Mouse (Mus musculus) cerebral cortex, adult 2 months (tissue): ENCODE data around the gene Gsg1l.

Experiments used
- WGBS: fragments of 180-500 bp; shearing (Covaris S2); methylation state at CpG from one replicate; pipeline ENCODE4 v1.1.7; 2018; 5-methylcytosine and 5-hydroxymethylcytosine counted together

Gene Gsg1l

DNA sequence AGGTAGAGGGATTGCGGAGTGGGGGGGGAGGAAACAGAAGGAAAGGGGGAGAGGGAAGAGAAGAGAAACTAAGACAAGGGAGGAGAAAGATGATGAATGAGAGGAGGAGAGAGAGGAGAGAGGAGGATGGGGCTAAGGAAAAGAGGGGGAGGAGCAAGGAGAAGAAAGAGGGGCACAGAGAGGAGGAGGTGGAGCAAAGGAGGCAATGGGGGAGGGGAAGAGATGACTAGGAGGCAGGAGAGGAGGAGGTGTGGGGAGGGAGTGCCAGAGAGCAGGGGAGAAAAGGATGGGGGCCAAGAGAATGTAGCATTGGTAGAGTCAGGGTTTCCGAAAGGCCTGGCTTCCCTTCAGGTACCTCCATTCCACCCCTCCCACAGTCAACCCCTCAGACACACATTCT lies 147.9 kb downstream of the Gsg1l start:
- WGBS = 50% methylated on average over 2 of the region's 2 CpGs

DNA sequence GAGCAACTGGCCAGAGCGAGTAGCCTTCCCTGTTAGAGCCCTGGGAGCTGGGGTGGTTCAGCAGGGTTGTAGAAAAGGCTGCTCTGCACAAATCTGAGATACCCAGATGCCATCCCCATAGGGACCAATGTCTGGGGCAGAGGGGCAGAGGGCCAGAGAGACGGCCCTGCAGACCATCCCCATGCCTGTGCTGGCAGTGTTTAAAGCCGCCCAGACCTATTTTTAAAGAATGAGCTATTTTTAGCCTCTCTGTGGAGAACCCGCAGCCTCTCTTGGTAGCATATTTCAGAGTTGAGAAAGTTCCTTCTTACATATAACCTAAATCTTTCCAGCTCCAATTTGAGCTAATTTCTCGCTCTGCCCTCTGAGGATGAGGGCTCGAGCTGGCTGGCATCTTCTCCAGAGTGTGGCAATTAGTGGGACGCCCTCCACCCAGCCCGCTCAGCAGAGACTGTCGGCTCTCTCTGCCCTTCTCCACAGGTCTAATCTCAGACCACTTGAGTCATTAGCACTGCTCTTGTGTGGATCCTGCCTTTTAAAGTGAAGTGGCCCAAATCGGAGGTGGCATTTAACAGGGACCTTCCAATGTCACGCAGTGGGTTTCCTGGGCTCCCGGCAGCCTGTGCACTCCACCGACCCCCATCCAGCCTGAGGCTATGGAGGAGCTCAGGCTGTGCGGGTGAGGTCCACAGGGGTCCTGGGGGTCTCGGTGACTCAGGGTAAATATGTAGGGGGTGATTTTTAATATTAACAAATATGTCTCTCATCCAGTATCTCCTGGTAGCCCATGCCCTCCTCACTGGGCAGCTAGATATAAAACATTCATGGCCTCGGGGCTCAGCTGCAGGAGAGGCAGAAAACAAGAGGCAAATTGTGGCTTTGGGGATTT lies 148.6 kb downstream of the Gsg1l start:
- 21% methylated on average over 16 of the region's 16 CpGs for WGBS

GRCm38 (mm10) chr7:125931602-125932001 lies 150.6 kb downstream of the Gsg1l start:
- 69% methylated on average over 5 of the region's 5 CpGs for WGBS

- WGBS = 88% methylated on average over 5 of the region's 5 CpGs
These were observed 158.2 kb downstream of the Gsg1l start for GRCm38 (mm10) chr7:125924044-125924443.

- 76% methylated on average over 5 of the region's 5 CpGs for WGBS
These were observed 161.4 kb downstream of the Gsg1l start for GRCm38 (mm10) chr7:125920801-125921200.

GRCm38 (mm10) chr7:125900386-125901161 lies 181.6 kb downstream of the Gsg1l start:
- WGBS = 35% methylated on average over 13 of the region's 13 CpGs

DNA sequence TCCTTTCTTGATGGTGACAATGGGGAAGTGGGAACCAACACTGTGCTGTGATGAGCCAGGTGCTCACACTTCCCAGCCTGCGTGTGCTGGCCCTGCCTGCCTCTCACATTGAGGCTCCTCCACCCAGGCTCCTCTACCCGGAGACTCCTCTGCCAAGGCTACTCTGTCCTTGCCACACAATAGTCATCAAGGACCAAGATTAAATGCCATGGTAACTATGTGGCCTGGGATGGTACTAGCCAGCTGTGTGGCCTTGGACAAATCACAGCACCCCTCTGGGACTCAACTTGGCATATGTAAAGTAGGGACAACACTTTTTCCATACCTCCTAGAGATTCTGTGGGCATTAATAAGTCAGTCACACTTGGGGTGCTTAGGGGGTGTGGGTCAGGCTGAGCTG lies 182.3 kb downstream of the Gsg1l start:
- WGBS = 43% methylated on average over 2 of the region's 2 CpGs

DNA sequence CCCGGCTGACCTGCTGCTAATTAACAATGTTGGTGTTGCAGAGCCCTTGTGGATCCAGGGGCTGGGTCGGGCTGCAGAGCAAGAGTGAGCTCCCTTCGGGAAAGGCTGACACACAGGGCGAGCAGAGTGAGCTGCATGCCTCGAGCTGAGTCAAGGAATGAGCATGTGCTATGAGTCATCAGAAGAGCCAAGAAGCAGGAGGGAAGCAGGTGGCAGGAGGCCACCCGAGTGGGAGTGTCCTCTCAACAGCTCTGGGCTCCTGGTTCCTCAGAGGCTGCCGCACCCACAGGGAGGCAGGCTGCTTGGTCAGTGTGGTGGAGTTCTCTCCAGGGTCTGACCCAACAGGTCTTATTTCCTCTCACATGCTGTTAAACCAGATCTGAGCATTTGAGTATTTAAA lies 183.2 kb downstream of the Gsg1l start:
- WGBS = 39% methylated on average over 7 of the region's 7 CpGs

GRCm38 (mm10) chr7:125897059-125897458 lies 185.2 kb downstream of the Gsg1l start:
- WGBS = 62% methylated on average over 4 of the region's 4 CpGs

GRCm38 (mm10) chr7:125893621-125894020 lies 188.6 kb downstream of the Gsg1l start:
- 94% methylated on average over 5 of the region's 5 CpGs for WGBS

DNA sequence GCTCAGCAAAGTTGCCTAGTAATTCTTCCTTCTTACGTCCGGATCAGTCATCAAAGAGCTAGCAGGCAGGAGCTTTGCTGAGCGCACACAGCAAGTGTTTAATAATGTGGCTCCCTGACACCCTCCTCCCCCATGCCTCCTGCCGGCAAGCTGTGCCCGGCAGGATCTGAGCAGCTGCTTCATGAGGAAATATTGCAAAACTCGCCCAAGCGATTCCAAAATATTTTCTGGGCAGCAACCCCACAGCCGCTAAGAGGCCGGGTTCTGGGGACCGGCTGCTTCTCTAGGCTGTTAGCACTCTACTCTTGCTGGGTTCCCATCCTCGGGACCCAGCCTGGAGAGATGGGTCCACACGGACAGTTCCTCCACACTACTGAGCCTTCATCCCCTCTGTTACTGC lies 193.8 kb downstream of the Gsg1l start:
- WGBS = 28% methylated on average over 12 of the region's 12 CpGs

DNA sequence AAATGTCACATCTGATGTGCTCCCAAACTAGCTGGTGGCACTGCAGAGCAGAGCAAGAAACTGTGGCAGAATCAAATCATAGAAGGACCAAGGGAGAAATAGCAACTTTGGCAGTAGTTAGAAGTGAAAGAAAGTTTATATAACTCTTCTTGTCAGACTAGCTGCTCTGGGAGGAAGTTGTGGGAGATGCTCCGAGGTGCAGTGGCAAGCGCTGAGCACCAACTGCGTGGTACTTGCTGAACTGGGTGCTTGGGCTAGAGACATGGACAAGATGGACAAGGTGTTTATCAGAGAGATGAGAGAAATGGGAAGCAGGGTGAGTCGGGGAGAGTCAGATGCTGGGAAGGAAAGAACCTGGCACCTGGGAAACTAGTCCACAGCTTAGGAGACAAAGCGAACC lies 194.4 kb downstream of the Gsg1l start:
- WGBS = 59% methylated on average over 5 of the region's 5 CpGs

DNA sequence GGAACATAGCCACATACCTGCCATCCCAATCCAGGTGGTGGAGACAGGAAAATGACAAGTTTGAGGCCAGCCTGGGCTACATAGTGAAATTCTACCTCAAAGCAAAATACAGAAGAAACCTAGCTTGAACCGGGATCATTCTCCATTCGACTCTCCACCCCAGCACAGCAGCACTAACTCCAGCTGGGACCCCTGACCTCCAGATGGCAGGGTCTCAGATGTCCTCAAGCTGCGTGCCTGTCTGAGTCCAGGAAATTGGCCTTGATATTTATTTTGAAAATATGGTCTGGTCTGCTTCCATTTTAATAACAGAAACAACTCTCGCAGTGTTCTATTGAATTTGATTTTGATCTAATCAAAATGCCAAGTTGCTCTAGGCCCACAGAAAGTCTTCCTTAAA lies 195.1 kb downstream of the Gsg1l start:
- 77% methylated on average over 4 of the region's 4 CpGs for WGBS

DNA sequence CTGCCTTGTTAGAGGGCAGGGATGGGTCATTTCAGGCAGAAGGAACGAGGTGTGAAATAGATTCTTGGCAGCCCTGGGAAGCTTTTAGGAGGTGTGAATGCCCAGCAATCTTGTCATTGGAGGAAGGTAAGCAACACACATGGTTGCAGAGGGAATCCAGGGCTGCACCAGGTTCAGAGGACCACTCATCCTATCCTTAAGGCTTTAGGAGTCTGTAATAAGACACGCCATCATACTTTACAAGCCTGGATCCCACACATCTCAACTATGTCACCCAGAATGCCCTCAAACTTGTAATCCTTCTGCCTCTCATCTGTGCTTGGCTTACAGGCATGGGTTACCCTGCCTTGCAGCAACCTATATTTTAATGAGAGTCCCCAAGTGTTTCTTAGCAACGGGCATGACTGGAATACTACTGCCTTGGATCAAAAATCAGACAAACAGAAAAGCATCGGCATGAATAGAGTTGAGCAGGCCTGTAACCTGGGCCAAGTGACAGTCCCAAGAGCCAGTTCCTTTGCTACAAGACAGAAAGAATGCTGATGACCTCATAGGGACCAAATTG lies 196.0 kb downstream of the Gsg1l start:
- 45% methylated on average over 4 of the region's 4 CpGs for WGBS

DNA sequence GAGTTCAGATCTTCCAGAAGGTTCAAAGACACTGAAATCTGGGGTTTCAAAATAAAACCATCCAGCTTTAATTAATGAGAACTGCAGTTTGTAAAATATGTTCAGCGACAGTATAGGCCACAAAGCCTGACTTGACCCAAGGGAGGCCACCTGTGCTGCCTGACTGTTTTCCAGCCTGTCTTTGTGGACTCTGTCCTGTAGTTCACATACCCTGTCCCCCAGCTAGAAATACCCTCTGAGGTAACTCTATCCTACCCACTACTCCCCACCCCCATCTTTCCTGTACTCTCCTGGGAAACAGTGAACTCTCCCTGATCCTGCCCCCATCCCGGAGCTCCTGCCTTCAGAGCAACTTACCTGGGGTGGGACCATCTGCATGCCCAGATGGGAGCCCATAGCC lies 199.0 kb downstream of the Gsg1l start:
- WGBS = 97% methylated on average over 2 of the region's 2 CpGs

GRCm38 (mm10) chr7:125878040-125878439 lies 204.2 kb downstream of the Gsg1l start:
- 79% methylated on average over 4 of the region's 4 CpGs for WGBS

GRCm38 (mm10) chr7:125873971-125874495 lies 208.2 kb downstream of the Gsg1l start:
- 87% methylated on average over 6 of the region's 6 CpGs for WGBS

DNA sequence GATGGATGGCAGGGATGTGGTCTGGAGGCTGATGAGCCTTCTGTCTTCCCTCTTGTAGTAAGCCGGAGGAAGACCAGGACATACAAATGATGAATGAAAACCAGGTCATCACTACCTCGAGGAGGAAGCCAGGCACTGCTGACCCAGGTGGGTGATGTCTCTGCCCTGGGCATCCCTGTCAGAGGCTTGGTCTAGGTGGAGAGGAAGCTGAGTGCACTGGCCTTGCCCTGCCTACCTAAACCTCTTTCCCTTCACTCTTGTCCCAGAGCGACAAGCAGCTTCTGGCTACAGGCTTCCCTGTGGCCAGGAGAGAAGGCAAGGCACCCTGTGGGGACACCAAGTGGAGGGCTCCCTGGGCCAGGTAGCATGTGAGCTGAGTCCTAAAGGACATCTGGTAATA lies 209.3 kb downstream of the Gsg1l start:
- 85% methylated on average over 3 of the region's 3 CpGs for WGBS

GRCm38 (mm10) chr7:125872202-125872580 lies 210.0 kb downstream of the Gsg1l start:
- 49% methylated on average over 6 of the region's 6 CpGs for WGBS

GRCm38 (mm10) chr7:125871404-125872201 lies 210.6 kb downstream of the Gsg1l start:
- WGBS = 43% methylated on average over 12 of the region's 12 CpGs

GRCm38 (mm10) chr7:125868570-125868969 lies 213.6 kb downstream of the Gsg1l start:
- WGBS = 85% methylated on average over 3 of the region's 3 CpGs

- 87% methylated on average over 11 of the region's 11 CpGs for WGBS
These were observed 217.0 kb downstream of the Gsg1l start for GRCm38 (mm10) chr7:125865234-125865633.
